Mouse (Mus musculus) midbrain, embryonic 14.5 days (tissue): ENCODE results near the gene Gsdma. TPM values are rescaled to one million over a fixed set of nuclear protein-coding genes. Genes with fewer than 3 reads are reported as not detected.
"Not testable (repeated sequence)": the region's sequence is repeated elsewhere in the genome, so short reads cannot be mapped to it uniquely, and the experiment has no call there.

ENCODE experiments used
- ATAC-seq: fragments of 200-750 bp; cut with Nextera tagmentation; 2 replicates; pipeline ENCODE4 v1.8.0; 2017; ENCODE audit warnings: moderate number of reproducible peaks, moderate library complexity; ENCODE audit not compliant: low FRiP score, low TSS enrichment
- DNase-seq: peaks from one replicate; pipeline ENCODE4 v3.0.0-alpha.2; 2015
- H3K27ac ChIP-seq: fragments of 300-500 bp; sonication (generic); replicated peaks from 2 replicates; pipeline ENCODE4 v1.5.1; 2014; ENCODE audit warnings: mild to moderate bottlenecking, low read depth, low read length, moderate library complexity
- H3K27me3 ChIP-seq: fragments of 300-500 bp; sonication (generic); 2 replicates; pipeline ENCODE4 v1.6.1; 2014; ENCODE audit warnings: low read length, control low read depth, mixed read lengths; ENCODE audit not compliant: control insufficient read depth, insufficient read depth
- H3K36me3 ChIP-seq: fragments of 300-500 bp; sonication (generic); 2 replicates; pipeline ENCODE4 v1.6.1; 2014; ENCODE audit warnings: low read length, control low read depth; ENCODE audit not compliant: control insufficient read depth, insufficient read depth
- H3K4me1 ChIP-seq: fragments of 300-500 bp; sonication (generic); 2 replicates; pipeline ENCODE4 v1.6.1; 2014; ENCODE audit warnings: mild to moderate bottlenecking, antibody characterized with exemption, low read length, control low read depth; ENCODE audit not compliant: control insufficient read depth, insufficient read depth
- H3K4me2 ChIP-seq: fragments of 300-500 bp; sonication (generic); 2 replicates; pipeline ENCODE4 v1.6.1; 2014; ENCODE audit warnings: mild to moderate bottlenecking, low read length, moderate library complexity
- H3K4me3 ChIP-seq: fragments of 300-500 bp; sonication (generic); replicated peaks from 2 replicates; pipeline ENCODE4 v1.5.1; 2014; ENCODE audit warnings: low read depth, low read length
- H3K9ac ChIP-seq: fragments of 300-500 bp; sonication (generic); replicated peaks from 2 replicates; pipeline ENCODE4 v1.6.1; 2014; ENCODE audit warnings: mild to moderate bottlenecking, low read length, moderate library complexity
- H3K9me3 ChIP-seq: fragments of 300-500 bp; sonication (generic); 2 replicates; pipeline ENCODE4 v1.6.1; 2016; ENCODE audit warnings: low read length, control low read depth, mixed read lengths; ENCODE audit not compliant: control insufficient read depth
- WGBS: fragments of 180-500 bp; shearing (Covaris S2); extraction: QIAGEN DNeasy Blood & Tissue Kit; methylation state at CpG from one replicate; pipeline ENCODE4 v1.1.7; 2014; 5-methylcytosine and 5-hydroxymethylcytosine counted together
- polyA plus RNA-seq: library from polyadenylated mRNA; unstranded; fragments of >200 nt; fragmentation: Nextera tagmentation; extraction: Ambion mirVana; gene quantifications from 2 replicates; pipeline ENCODE4 v1.2.1, GENCODE M21; 2014

Gene Gsdma
- polyA plus RNA-seq: not detected in 2 replicates

GRCm38 (mm10) chr11:98664091-98664490 is at the start of gene Gsdma:
Gene Gsdma, plus strand, starts transcription at chr11:98664351.
- Histone ChIP-seq H3K4me3 (no peak within 1 kb of the TSS), H3K4me1 (no peaks in the 10 kb centered on the region), H3K9ac (no peak within 1 kb of the TSS), H3K27me3 (no peaks in the 10 kb centered on the region), H3K36me3 (no peaks in the 10 kb centered on the region), H3K4me2 (no peak within 1 kb of the TSS), H3K9me3 (no peaks in the 10 kb centered on the region), H3K27ac (no peak within 1 kb of the TSS)
- DNase-seq (no peak), ATAC-seq (no peak)
- 21% methylated on average over 4 of the region's 4 CpGs for WGBS

DNA sequence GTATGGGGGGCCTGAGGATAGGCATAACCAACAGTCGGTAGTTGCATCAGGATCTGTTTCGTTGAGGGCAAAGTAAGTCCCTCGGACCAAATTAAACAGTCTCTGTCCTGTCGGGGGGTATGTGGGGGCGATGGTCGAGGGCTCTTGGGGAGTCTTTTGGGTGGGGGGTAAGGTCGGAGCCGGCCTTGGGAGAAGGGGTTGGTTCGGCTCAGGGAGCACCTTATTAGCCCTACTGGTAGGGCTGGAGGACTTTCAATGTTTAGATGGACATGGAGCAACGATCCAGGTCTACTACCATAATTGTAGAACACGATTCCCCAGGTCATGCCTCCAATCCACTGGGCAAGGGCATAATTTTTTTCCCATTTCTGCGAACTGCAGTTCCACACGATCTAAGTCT is 43.4 kb upstream of the Gsdma start:
- H3K4me1 ChIP-seq: no peaks in the 10 kb centered on the region
- WGBS: 95% methylated on average over 13 of the region's 13 CpGs

DNA sequence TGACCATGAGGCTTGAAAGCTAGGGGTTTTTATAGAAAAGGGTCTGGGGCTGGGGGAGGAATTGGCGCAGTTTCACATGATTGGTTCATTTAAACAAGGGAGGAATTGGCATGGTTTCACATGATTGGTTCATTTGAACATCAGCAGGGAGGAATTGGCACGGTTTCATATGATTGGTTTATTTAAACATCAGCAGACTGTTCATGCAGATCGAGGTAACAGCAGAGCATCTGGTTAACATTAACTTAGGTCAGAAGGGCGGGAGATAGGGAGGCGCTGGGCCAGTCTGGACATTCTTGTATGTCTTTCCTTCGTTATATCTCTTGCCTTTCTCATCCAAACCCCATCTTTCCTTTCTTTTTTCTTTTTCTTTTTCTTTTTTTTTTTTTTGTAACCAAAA is 40.2 kb upstream of the Gsdma start:
- not testable (repeated sequence) for H3K9me3 ChIP-seq, H3K4me1 ChIP-seq, H3K4me3 ChIP-seq, H3K36me3 ChIP-seq, H3K27ac ChIP-seq, H3K9ac ChIP-seq, DNase-seq, H3K27me3 ChIP-seq, ATAC-seq, H3K4me2 ChIP-seq
- WGBS: 81% methylated on average over 6 of the region's 6 CpGs

More for the DNA sequence above, 43.4 kb upstream of the Gsdma start:
- Histone ChIP-seq H3K36me3 (no peaks in the 10 kb centered on the region), H3K9me3 (no peaks in the 10 kb centered on the region), H3K4me2 (no peak overlapping the region), H3K4me3 (no peak overlapping the region), H3K27ac (no peak overlapping the region), H3K9ac (no peak overlapping the region), H3K27me3 (no peaks in the 10 kb centered on the region)
- DNase-seq (no peak), ATAC-seq (no peak)

DNA sequence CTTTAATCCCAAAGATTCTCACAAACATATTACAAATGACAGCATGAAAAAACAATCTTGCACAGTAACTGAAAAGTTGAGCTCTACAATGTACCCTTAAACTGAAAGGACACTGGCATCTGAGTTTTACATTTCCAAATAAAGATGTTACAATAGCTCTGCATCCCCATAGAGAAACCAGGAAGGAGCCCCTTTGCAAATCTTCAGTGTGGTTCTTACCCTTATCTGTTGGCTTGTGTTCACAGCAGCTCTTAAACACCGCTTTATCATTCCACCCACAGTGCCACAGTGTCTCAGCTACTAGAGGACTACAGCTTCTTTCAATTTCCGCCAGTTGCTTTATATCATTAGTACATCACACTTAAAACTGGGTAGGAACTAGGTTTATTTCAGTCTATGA is 39.8 kb upstream of the Gsdma start:
- WGBS: 98% methylated on average over 2 of the region's 2 CpGs
- not testable (repeated sequence) for H3K9me3 ChIP-seq, H3K9ac ChIP-seq, DNase-seq, H3K4me3 ChIP-seq, H3K27me3 ChIP-seq, H3K27ac ChIP-seq, H3K36me3 ChIP-seq, H3K4me1 ChIP-seq, ATAC-seq, H3K4me2 ChIP-seq

DNA sequence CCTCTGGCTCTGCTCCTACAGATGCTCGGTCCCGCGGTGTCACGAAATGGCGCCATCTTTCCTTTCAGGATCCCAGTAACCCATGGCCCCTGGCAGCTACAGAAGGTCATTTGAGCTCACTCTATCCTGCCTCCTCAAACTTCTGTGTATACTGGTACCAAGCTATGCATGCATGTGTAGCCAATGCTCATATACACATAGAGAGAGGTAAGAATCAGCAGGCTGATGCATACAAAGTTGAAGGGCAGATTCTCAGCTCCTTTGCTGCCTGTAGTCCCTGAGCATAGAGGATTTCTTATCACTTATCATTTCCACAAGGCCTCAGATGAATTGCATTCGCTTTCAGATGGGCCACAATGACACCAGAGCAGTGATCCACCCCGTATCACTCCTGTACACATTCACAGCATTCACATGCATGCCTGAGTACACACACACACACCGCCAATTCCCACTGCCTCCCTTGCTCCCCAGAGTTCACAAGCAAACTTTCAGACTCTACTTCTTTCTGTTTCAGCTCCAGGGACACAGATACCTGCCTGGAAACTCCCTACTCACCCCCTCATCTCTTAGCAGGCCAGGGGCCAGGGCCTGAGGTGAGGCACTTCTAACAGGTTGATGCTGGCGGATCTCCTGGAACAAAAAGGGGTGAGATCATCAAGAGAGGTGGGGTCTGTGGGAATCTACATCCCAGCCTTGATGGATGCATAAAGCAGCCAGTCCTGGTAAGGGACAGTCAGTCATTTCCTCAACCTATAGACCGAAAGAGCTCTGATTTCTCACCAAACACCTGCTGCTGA is 38.3 kb upstream of the Gsdma start, which contains the start of the genes Gm12355 and Gsdma3:
Gene Gm12355 (minus strand): TSS at position 51 of the 800 bp plus-strand sequence.
Gene Gsdma3 (plus strand): TSS at position 750 of the 800 bp plus-strand sequence.
- DNase-seq (no peak), ATAC-seq (no peak)
- WGBS: 91% methylated on average over 10 of the region's 10 CpGs
- H3K27me3 ChIP-seq: no peaks in the 10 kb centered on the region
- H3K9me3 ChIP-seq: no peaks in the 10 kb centered on the region
- H3K4me2 ChIP-seq: no peak within 1 kb of the TSS
- H3K4me3 ChIP-seq: no peak within 1 kb of the TSS
- no peak within 1 kb of the TSS for H3K27ac ChIP-seq
- no peaks in the 10 kb centered on the region for H3K36me3 ChIP-seq
- no peaks in the 10 kb centered on the region for H3K4me1 ChIP-seq
- H3K9ac ChIP-seq: no peak within 1 kb of the TSS

DNA sequence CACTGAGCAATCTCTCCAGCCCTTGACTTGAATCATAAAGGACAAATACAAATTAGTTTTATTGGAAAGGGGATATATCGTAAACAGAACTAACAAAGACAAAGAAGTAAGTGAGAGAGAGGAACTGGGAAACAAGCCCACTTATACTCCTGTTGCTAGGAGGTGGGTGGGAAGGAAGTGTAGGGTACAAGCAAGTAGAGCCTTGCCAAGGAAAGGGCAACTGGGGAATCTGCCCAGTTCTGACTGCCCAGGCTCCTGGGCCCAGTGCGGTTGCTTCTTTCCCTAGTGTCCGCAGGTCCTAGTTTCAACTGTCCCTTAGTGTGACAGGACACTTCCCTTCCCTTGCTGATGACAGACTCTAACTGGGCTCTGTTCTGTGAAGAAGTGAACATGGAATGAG is 35.4 kb upstream of the Gsdma start:
- Histone ChIP-seq H3K36me3 (no peaks in the 10 kb centered on the region), H3K4me3 (no peak overlapping the region), H3K27ac (no peak overlapping the region), H3K9ac (no peak overlapping the region), H3K4me2 (no peak overlapping the region), H3K4me1 (no peaks in the 10 kb centered on the region), H3K27me3 (no peaks in the 10 kb centered on the region), H3K9me3 (no peaks in the 10 kb centered on the region)
- ATAC-seq (no peak), DNase-seq (no peak)
- 100% methylated on average over 3 of the region's 3 CpGs for WGBS

DNA sequence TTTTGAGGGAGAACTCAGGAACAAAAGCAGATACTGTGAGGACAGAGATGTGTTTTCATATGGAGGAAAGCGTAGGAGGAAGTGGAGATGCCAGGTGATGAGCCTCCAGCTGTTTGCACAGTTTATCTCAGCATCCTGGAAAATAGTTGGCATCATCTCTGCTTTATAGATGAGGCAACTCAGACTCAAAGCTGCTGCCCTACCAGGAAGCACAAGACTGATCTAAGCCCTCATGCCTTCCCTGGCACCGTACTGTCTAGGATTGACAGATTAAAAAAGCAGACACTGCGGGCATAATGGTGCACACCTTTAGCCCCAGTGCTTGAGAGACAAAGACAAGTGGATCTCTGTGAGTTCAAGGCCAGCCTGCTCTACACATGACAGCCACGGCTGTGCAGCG is 33.5 kb upstream of the Gsdma start:
- 91% methylated on average over 5 of the region's 5 CpGs for WGBS

GRCm38 (mm10) chr11:98635312-98635970 is 28.7 kb upstream of the Gsdma start:
- H3K4me3 ChIP-seq, H3K27ac ChIP-seq, H3K9ac ChIP-seq, H3K4me1 ChIP-seq, ATAC-seq, H3K4me2 ChIP-seq, H3K9me3 ChIP-seq, H3K36me3 ChIP-seq, H3K27me3 ChIP-seq: not testable (repeated sequence)
- 31% methylated on average over 10 of the region's 10 CpGs for WGBS
- peak; percentile 4 for DNase-seq

More for the DNA sequence above, 33.5 kb upstream of the Gsdma start:
- ATAC-seq: no peak
- H3K9me3 ChIP-seq: no peaks in the 10 kb centered on the region
- H3K9ac ChIP-seq: no peak overlapping the region
- no peak overlapping the region for H3K4me2 ChIP-seq
- H3K4me1 ChIP-seq: no peaks in the 10 kb centered on the region
- H3K36me3 ChIP-seq: no peaks in the 10 kb centered on the region
- DNase-seq: no peak
- no peak overlapping the region for H3K27ac ChIP-seq
- no peak overlapping the region for H3K4me3 ChIP-seq
- no peaks in the 10 kb centered on the region for H3K27me3 ChIP-seq

DNA sequence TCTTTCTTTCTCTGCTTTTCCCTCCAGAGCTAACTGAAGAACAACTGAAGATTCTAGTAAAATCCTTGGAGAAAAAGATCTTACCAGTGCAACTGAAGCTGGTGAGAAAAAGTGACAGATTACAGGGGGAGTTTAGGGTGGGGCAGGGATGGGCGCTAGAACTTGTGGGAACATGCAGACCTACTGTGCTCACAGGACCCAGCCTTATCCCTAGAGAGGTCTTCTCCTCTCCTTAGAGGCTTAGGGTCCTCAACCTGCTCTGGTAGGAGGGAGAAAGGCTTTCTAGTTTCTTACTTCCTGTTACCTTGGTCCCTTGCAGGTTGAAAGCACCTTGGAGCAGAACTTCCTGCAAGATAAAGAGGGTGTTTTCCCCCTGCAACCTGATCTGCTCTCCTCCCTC is 26.6 kb upstream of the Gsdma start:
- DNase-seq (no peak), ATAC-seq (no peak)
- no peaks in the 10 kb centered on the region for H3K9me3 ChIP-seq
- H3K27ac ChIP-seq: no peak overlapping the region
- H3K27me3 ChIP-seq: no peaks in the 10 kb centered on the region
- no peak overlapping the region for H3K4me3 ChIP-seq
- WGBS: 91% methylated on average over 1 of the region's 1 CpGs
- H3K36me3 ChIP-seq: no peaks in the 10 kb centered on the region
- no peak overlapping the region for H3K4me2 ChIP-seq
- no peaks in the 10 kb centered on the region for H3K4me1 ChIP-seq
- no peak overlapping the region for H3K9ac ChIP-seq
